Mouse (Mus musculus) testis, adult 2 months (tissue): ENCODE results near the gene Hist1h2ae.

Source experiments
- CTCF ChIP-seq: fragments of 200-500 bp; IDR thresholded peaks from 2 replicates; pipeline ENCODE4 v1.5.1; 2012; ENCODE audit warnings: low read depth, mild to moderate bottlenecking, inconsistent platforms, low read length, moderate library complexity; ENCODE audit not compliant: control insufficient read depth, insufficient read depth, insufficient replicate concordance
- POLR2A ChIP-seq: fragments of 200-500 bp; IDR thresholded peaks from 2 replicates; pipeline ENCODE4 v1.6.1; 2012; ENCODE audit warnings: low read depth, mild to moderate bottlenecking, inconsistent platforms, low read length, moderate library complexity; ENCODE audit not compliant: control insufficient read depth

- no peak for TF ChIP-seq POLR2A
- TF ChIP-seq CTCF: no peak
Measured at GRCm38 (mm10) chr13:23586940-23587225, 15.9 kb upstream of the Hist1h2ae start.
